Mouse (Mus musculus) ES-E14 (cell line): Measurements from ENCODE around the gene Zfp362.

ENCODE experiments used
- HCFC1 ChIP-seq: IDR thresholded peaks from 2 replicates; pipeline ENCODE4 v1.6.1; 2012; ENCODE audit warnings: low read length, inconsistent platforms, borderline replicate concordance; ENCODE audit not compliant: insufficient read depth
- ZC3H11A ChIP-seq: IDR thresholded peaks from 2 replicates; pipeline ENCODE4 v1.6.1; 2012; ENCODE audit warnings: low read depth, mild to moderate bottlenecking, inconsistent platforms, low read length, borderline replicate concordance

GRCm38 (mm10) chr4:128796788-128797187 is 9.1 kb downstream of the Zfp362 start:
- TF ChIP-seq HCFC1 (no peak), ZC3H11A (no peak)
